Mouse (Mus musculus) stomach, postnatal 0 days (tissue): ENCODE results near the gene Rbm14. TPM values are rescaled to one million over a fixed set of nuclear protein-coding genes. Genes with fewer than 3 reads are reported as not detected.

Experiments used
- ATAC-seq: fragments of 200-750 bp; cut with Nextera tagmentation; 2 replicates; pipeline ENCODE4 v1.8.0; 2017; ENCODE audit not compliant: low FRiP score, low TSS enrichment
- DNase-seq: peaks from one replicate; pipeline ENCODE4 v3.0.0-alpha.2; 2016; ENCODE audit warnings: low spot score
- H3K27ac ChIP-seq: fragments of 300-500 bp; sonication (generic); replicated peaks from 2 replicates; pipeline ENCODE4 v1.5.1; 2014; ENCODE audit warnings: mild to moderate bottlenecking, control low read depth
- H3K27me3 ChIP-seq: fragments of 300-500 bp; sonication (generic); 2 replicates; pipeline ENCODE4 v1.6.1; 2014; ENCODE audit warnings: low read length; ENCODE audit not compliant: control insufficient read depth, insufficient read depth
- H3K36me3 ChIP-seq: fragments of 300-500 bp; sonication (generic); 2 replicates; pipeline ENCODE4 v1.6.1; 2014; ENCODE audit warnings: low read length, mixed read lengths; ENCODE audit not compliant: control insufficient read depth, insufficient read depth
- H3K4me1 ChIP-seq: fragments of 300-500 bp; sonication (generic); replicated peaks from 2 replicates; pipeline ENCODE4 v1.6.1; 2014; ENCODE audit warnings: antibody characterized with exemption; ENCODE audit not compliant: control insufficient read depth, insufficient read depth
- H3K4me2 ChIP-seq: fragments of 300-500 bp; sonication (generic); replicated peaks from 2 replicates; pipeline ENCODE4 v1.6.1; 2014; ENCODE audit warnings: low read depth, mild to moderate bottlenecking, control low read depth, moderate library complexity
- H3K4me3 ChIP-seq: fragments of 300-500 bp; sonication (generic); 2 replicates; pipeline ENCODE4 v1.5.1; 2014; ENCODE audit warnings: low read depth, low read length, control low read depth
- H3K9ac ChIP-seq: fragments of 300-500 bp; sonication (generic); 2 replicates; pipeline ENCODE4 v1.6.1; 2014; ENCODE audit warnings: mild to moderate bottlenecking, low read length, control low read depth, mixed read lengths
- H3K9me3 ChIP-seq: fragments of 300-500 bp; sonication (generic); 2 replicates; pipeline ENCODE4 v1.6.1; 2016; ENCODE audit warnings: low read length; ENCODE audit not compliant: control insufficient read depth
- CTCF ChIP-seq: IDR thresholded peaks from 2 replicates; pipeline ENCODE4 v1.5.1; 2016; ENCODE audit warnings: antibody characterized with exemption, low read depth, mild to moderate bottlenecking, moderate library complexity
- EP300 ChIP-seq: optimal IDR thresholded peaks from 2 replicates; pipeline ENCODE3; 2016; ENCODE audit warnings: antibody characterized with exemption
- WGBS: fragments of 180-500 bp; shearing (Covaris S2); extraction: QIAGEN DNeasy Blood & Tissue Kit; methylation state at CpG from one replicate; pipeline ENCODE4 v1.1.7; 2014; 5-methylcytosine and 5-hydroxymethylcytosine counted together
- polyA plus RNA-seq: library from polyadenylated mRNA; unstranded; fragments of >200 nt; fragmentation: Nextera tagmentation; extraction: Ambion mirVana; gene quantifications from 2 replicates; pipeline ENCODE4 v1.2.1, GENCODE M21; 2015

Rbm14 gene
- polyA plus RNA-seq, 1 experiment from 2014 or later = 24.2 TPM

DNA sequence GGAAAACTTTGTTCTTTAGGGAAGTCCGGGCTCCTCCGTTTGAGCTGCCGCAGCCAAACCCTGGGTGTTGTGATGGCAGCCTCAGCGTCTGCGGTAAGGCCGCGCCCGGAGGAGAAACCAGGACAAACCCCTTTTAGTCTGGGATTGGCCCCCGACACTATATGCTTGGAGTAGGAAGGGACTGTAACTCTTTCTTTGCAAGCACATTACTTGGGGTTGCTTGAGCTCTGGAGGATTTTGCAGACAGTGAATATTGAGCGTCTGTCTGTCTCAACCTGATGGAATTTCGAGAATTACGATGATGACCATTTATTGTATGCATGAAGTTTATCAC is 442 bp upstream of the Rbm14 start:
- ATAC-seq (no peak), DNase-seq (no peak)
- peak overlapping the region; percentile 80 for H3K4me3 ChIP-seq
- no peak for TF ChIP-seq EP300
- TF ChIP-seq CTCF = no peak
- peak overlapping the region; percentile 67 for H3K9ac ChIP-seq
- peak overlapping the region; percentile 95 for H3K27ac ChIP-seq
- peak overlapping the region; percentile 56 for H3K4me2 ChIP-seq
- no peaks in the 10 kb centered on the region for H3K27me3 ChIP-seq
- H3K4me1 ChIP-seq = no peaks in the 10 kb centered on the region; the same call in 1 of the 2 replicates
- 2% methylated on average over 12 of the region's 12 CpGs for WGBS
- no peaks in the 10 kb centered on the region for H3K36me3 ChIP-seq
- no peaks in the 10 kb centered on the region for H3K9me3 ChIP-seq

GRCm38 (mm10) chr19:4810746-4811062 is 730 bp downstream of the Rbm14 start:
- no peak for TF ChIP-seq CTCF
- WGBS = under 1% methylated on average over 16 of the region's 17 CpGs
- Histone ChIP-seq H3K4me1 (no peaks in the 10 kb centered on the region; the same call in 1 of the 2 replicates), H3K4me3 (peak overlapping the region; percentile 80), H3K36me3 (no peaks in the 10 kb centered on the region), H3K9ac (peak overlapping the region; percentile 85), H3K4me2 (peak overlapping the region; percentile 85), H3K27me3 (no peaks in the 10 kb centered on the region), H3K27ac (peak overlapping the region; percentile 97), H3K9me3 (no peaks in the 10 kb centered on the region)
- DNase-seq (no peak), ATAC-seq (no peak)

DNA sequence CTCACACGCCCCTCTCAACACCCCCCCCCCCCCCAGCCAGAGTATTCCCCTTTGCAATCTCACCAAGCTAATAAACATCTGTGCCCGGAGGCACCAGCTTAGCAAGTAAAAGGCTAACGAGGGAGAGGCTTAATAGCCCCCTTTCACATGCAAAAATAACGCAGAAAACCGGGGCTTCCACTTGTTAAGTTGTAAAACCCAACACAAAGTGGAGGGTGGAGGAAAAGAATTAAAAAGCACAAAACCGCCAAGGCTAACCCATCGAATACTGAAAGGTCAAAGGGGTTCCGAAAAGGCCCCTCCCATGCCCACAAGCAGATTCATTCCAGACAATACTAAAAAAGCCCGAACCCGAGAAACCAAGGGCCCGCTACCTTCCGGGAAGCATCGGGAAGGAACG is 1.1 kb downstream of the Rbm14 start:
- H3K4me2 ChIP-seq = peak overlapping the region; percentile 85
- peak overlapping the region; percentile 85 for H3K9ac ChIP-seq
- H3K4me1 ChIP-seq = no peaks in the 10 kb centered on the region; the same call in 1 of the 2 replicates
- H3K36me3 ChIP-seq = no peaks in the 10 kb centered on the region
- peak overlapping the region; percentile 97 for H3K27ac ChIP-seq
- H3K27me3 ChIP-seq = no peaks in the 10 kb centered on the region
- ATAC-seq (no peak), DNase-seq (no peak)
- H3K4me3 ChIP-seq = peak overlapping the region; percentile 80
- no peaks in the 10 kb centered on the region for H3K9me3 ChIP-seq
- TF ChIP-seq CTCF (no peak), EP300 (no peak)
- WGBS = under 1% methylated on average over 14 of the region's 14 CpGs

- no peak overlapping the region for H3K4me3 ChIP-seq
- no peaks in the 10 kb centered on the region for H3K27me3 ChIP-seq
- no peak overlapping the region for H3K9ac ChIP-seq
- peak; percentile 58; the same call in 1 of the 2 replicates for ATAC-seq
- no peaks in the 10 kb centered on the region for H3K9me3 ChIP-seq
- peaks cover 31% of the 10 kb centered on the region for H3K36me3 ChIP-seq
- 70% methylated on average over 10 of the region's 10 CpGs for WGBS
- no peak overlapping the region for H3K27ac ChIP-seq
- H3K4me2 ChIP-seq = no peak overlapping the region
- TF ChIP-seq CTCF (no peak), EP300 (no peak)
- no peaks in the 10 kb centered on the region; the same call in 1 of the 2 replicates for H3K4me1 ChIP-seq
- no peak for DNase-seq
These were observed 8.2 kb downstream of the Rbm14 start for GRCm38 (mm10) chr19:4803283-4803682.

DNA sequence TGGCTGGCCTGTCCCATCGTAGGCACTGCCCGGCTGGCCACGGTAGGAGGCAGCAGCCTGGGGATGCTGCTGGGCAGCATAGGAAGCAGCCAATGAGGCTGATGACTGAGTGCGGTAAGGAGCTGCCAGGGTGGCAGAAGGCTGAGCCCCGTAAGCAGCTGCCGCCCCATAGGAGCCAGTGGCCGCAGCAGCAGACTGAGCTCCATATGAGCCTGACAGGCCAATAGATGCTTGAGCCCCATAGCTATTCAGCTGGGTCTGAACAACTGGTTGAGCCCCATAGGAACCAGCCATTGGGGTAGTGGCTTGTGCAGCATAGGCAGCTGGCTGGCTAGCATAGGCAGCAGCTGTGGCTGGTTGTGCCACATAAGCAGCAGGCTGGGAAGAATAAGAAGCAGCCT is 8.7 kb downstream of the Rbm14 start:
- Histone ChIP-seq H3K4me1 (no peaks in the 10 kb centered on the region), H3K9ac (no peak overlapping the region), H3K9me3 (no peaks in the 10 kb centered on the region), H3K4me3 (no peak overlapping the region), H3K36me3 (peaks cover 31% of the 10 kb centered on the region), H3K4me2 (no peak overlapping the region), H3K27ac (no peak overlapping the region), H3K27me3 (no peaks in the 10 kb centered on the region)
- 98% methylated on average over 7 of the region's 7 CpGs for WGBS
- ATAC-seq = no peak
- no peak for DNase-seq
- TF ChIP-seq CTCF (no peak), EP300 (no peak)

- H3K9ac ChIP-seq = no peak overlapping the region
- H3K36me3 ChIP-seq = peaks cover 31% of the 10 kb centered on the region
- no peaks in the 10 kb centered on the region for H3K4me1 ChIP-seq
- H3K27me3 ChIP-seq = no peaks in the 10 kb centered on the region
- no peaks in the 10 kb centered on the region for H3K9me3 ChIP-seq
- ATAC-seq (no peak), DNase-seq (no peak)
- WGBS = 93% methylated on average over 5 of the region's 5 CpGs
- H3K4me3 ChIP-seq = no peak overlapping the region
- TF ChIP-seq CTCF (no peak), EP300 (no peak)
- no peak overlapping the region for H3K4me2 ChIP-seq
- no peak overlapping the region for H3K27ac ChIP-seq
These were observed 12.4 kb downstream of the Rbm14 start for GRCm38 (mm10) chr19:4799083-4799482.
